Mouse (Mus musculus): ENCODE results near the gene Igsf9.

DNA sequence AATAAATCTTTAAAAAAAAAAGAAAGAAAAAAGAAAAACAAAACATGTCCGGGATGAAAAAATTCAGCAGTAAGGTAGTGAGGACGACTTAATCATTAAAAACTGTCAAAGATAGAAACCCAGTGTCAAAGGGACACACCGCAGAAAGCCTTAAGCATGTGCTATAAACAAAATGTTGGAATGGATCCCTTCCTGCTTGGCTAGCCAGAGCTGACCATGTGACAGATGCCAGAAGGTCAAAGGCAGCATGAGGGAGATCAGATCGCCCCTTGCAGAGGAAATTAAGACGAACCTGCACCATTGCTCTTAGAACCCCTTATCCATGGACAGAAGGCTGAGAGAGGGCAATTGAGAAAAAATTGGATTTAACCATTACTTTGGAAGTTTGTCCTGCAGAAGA is 12.2 kb upstream of the Igsf9 start:
- TF ChIP-seq CTCF (IDR thresholded peaks at IDR 0.05; ENCODE audit: borderline replicate concordance, insufficient read depth, low read length) (no peak), POLR2A (IDR thresholded peaks at IDR 0.05; ENCODE audit: low read depth, low read length) (no peak)

All from embryonic fibroblast, embryonic 13.5 days (primary cell).